In the genomic region with DNA sequence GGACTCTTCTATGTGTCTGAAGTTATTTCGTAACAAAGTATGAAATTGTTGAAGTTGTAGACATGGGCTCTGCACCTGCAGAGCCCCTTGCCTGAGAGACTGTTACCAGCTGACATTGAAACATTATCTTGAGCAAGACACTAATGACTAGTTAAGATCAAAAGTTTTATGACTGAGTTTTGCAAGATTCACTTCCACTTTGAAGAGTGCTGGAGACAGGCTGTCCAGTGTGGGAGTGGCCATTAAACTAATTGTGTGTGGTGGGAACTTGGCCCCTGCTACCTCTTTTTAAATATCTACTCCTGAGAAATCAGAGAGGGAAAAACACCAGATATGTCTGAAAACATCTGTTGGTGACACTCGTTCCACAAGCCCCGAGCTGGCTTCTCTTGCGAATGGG, we compare ENCODE assay signal across 25 mouse cellular contexts. TPM values are rescaled to one million over a fixed set of nuclear protein-coding genes. Genes with fewer than 3 reads are reported as not detected.
DNase-seq lines count a peak whose midpoint lies in the region; ATAC-seq and TF ChIP-seq lines count a peak whose summit lies in the region.
"Had no signal": no experiment of that assay in that cellular context is flagged by ENCODE, and none has a peak within 500 bp of the region (broad histone marks: within the 10 kb centered on the region; RNA-seq: fewer than 3 reads in every experiment).

No protein-coding gene starts in this region.

- no peaks in the 10 kb centered on the region for H3K27me3 ChIP-seq in liver, embryonic 16.5 days (ENCODE audit: control insufficient read depth, insufficient read depth, low read depth, low read length)
- H3K27me3 ChIP-seq in midbrain, embryonic 11.5 days (ENCODE audit: control insufficient read depth, insufficient read depth, low read length): no peaks in the 10 kb centered on the region
- no peaks in the 10 kb centered on the region for H3K27me3 ChIP-seq in thymus, adult 2 months (ENCODE audit: control insufficient read depth, insufficient read depth, low read length)

- no peak overlapping the region for H3K9ac ChIP-seq in liver, embryonic 16.5 days (ENCODE audit: low read depth, low read length)
- H3K9ac ChIP-seq in midbrain, embryonic 11.5 days (ENCODE audit: low read length): no peak overlapping the region
- H3K9ac ChIP-seq: embryonic facial prominence, embryonic 12.5 days; forebrain, embryonic 12.5 days; hindbrain, embryonic 15.5 days had no signal

- DNase-seq in liver: no peak
- DNase-seq in midbrain, embryonic 11.5 days (ENCODE audit: low spot score, missing footprints): no peak
- no peak for DNase-seq in thymus, adult 2 months
- DNase-seq: adrenal gland, adult 2 months; adrenal gland, postnatal 25 days; cerebellum, adult 11 months; cerebellum, adult 8-10 months; cerebellum, postnatal 14 days; gastrocnemius, postnatal 10 days; heart, adult 2 months had no signal

- no peaks in the 10 kb centered on the region for H3K4me1 ChIP-seq in liver, embryonic 16.5 days (ENCODE audit: control insufficient read depth, low read depth, low read length)
- H3K4me1 ChIP-seq in midbrain, embryonic 11.5 days (ENCODE audit: control insufficient read depth, insufficient read depth, low read length): no peaks in the 10 kb centered on the region
- H3K4me1 ChIP-seq in thymus, adult 2 months (replicated peaks; ENCODE audit: control insufficient read depth, insufficient read depth, low read length): peaks cover 3% of the 10 kb centered on the region
- H3K4me1 ChIP-seq: embryonic facial prominence, embryonic 12.5 days; hindbrain, embryonic 15.5 days had no signal

- no peak overlapping the region for H3K4me2 ChIP-seq in liver, embryonic 16.5 days (ENCODE audit: low read depth, low read length)
- H3K4me2 ChIP-seq in midbrain, embryonic 11.5 days: no peak overlapping the region
- H3K4me2 ChIP-seq: embryonic facial prominence, embryonic 12.5 days; forebrain, embryonic 12.5 days; heart, embryonic 11.5 days; hindbrain, embryonic 15.5 days had no signal

- TF ChIP-seq CTCF in thymus, adult 2 months (IDR thresholded peaks at IDR 0.05; ENCODE audit: borderline replicate concordance, control insufficient read depth, extremely low read depth, insufficient read depth, low read length, poor library complexity): no peak

- H3K4me3 ChIP-seq in liver, embryonic 16.5 days (ENCODE audit: low read depth, low read length): no peak overlapping the region
- H3K4me3 ChIP-seq in midbrain, embryonic 11.5 days (ENCODE audit: low read depth, low read length): no peak overlapping the region
- H3K4me3 ChIP-seq in thymus, adult 2 months (ENCODE audit: control insufficient read depth, insufficient read depth, low read length): no peak overlapping the region
- H3K4me3 ChIP-seq: embryonic facial prominence, embryonic 12.5 days; forebrain, embryonic 12.5 days; heart, adult 2 months; hindbrain, embryonic 15.5 days had no signal

- WGBS in liver, embryonic 16.5 days (ENCODE audit: insufficient replicate concordance): 57% methylated on average over 4 of the region's 4 CpGs
- 90% methylated on average over 4 of the region's 4 CpGs for WGBS in midbrain, embryonic 11.5 days
- WGBS in thymus, adult 2 months: 85% methylated on average over 4 of the region's 4 CpGs

- TF ChIP-seq POLR2A in thymus, adult 2 months (IDR thresholded peaks at IDR 0.05; ENCODE audit: control insufficient read depth, extremely low read depth, insufficient read depth, low read length, poor library complexity): no peak

- no peaks in the 10 kb centered on the region for H3K36me3 ChIP-seq in liver, embryonic 16.5 days (ENCODE audit: control insufficient read depth, insufficient read depth)
- H3K36me3 ChIP-seq in midbrain, embryonic 11.5 days (ENCODE audit: control insufficient read depth, insufficient read depth, low read length): no peaks in the 10 kb centered on the region
- no peaks in the 10 kb centered on the region for H3K36me3 ChIP-seq in thymus, adult 2 months (ENCODE audit: control insufficient read depth, insufficient read depth, low read length)
- H3K36me3 ChIP-seq: embryonic facial prominence, embryonic 12.5 days; forebrain, embryonic 12.5 days; hindbrain, embryonic 15.5 days had no signal

- H3K27ac ChIP-seq in liver, embryonic 16.5 days (ENCODE audit: low read length): peak overlapping the region; percentile 32; the same call in 1 of the 2 replicates
- H3K27ac ChIP-seq in midbrain, embryonic 11.5 days (ENCODE audit: low read depth, low read length): no peak overlapping the region
- H3K27ac ChIP-seq in thymus, adult 2 months (ENCODE audit: control insufficient read depth, insufficient read depth, low read length): no peak overlapping the region
- H3K27ac ChIP-seq: embryonic facial prominence, embryonic 12.5 days; forebrain, embryonic 12.5 days; heart, adult 2 months; hindbrain, embryonic 15.5 days had no signal

- no peak for ATAC-seq in liver, embryonic 16.5 days (ENCODE audit: low read depth)
- peak; percentile 76 for ATAC-seq in granulocyte monocyte progenitor cell, adult 5-6 weeks (replicated peaks; ENCODE audit: poor library complexity, severe bottlenecking)
- peak; percentile 74 for ATAC-seq in megakaryocyte progenitor cell, adult 5-6 weeks (replicated peaks; ENCODE audit: poor library complexity)
- ATAC-seq in midbrain, embryonic 11.5 days (ENCODE audit: low FRiP score): no peak
- ATAC-seq: forebrain, embryonic 16.5 days had no signal

- no peaks in the 10 kb centered on the region for H3K9me3 ChIP-seq in liver, embryonic 16.5 days (replicated peaks; ENCODE audit: control insufficient read depth, low read length)
- H3K9me3 ChIP-seq in midbrain, embryonic 11.5 days (ENCODE audit: control insufficient read depth, low read length): no peaks in the 10 kb centered on the region
- H3K9me3 ChIP-seq: embryonic facial prominence, embryonic 12.5 days; forebrain, embryonic 12.5 days; hindbrain, embryonic 15.5 days had no signal

RNA-seq across cellular contexts. Expression of a gene that starts 5.1 kb away (rescaled TPM):
- 0.25 and 0.48 TPM in 2 replicates for polyA plus RNA-seq in liver, embryonic 16.5 days (2015; fragmentation: Nextera tagmentation; extraction: Ambion mirVana)
- total RNA-seq in granulocyte monocyte progenitor cell, adult 5-6 weeks (2014; fragmentation: Nextera tagmentation): 2.5 TPM in 1 of 2 replicates, not detected in the other
- 0.26 TPM in 1 of 2 replicates, not detected in the other for total RNA-seq in granulocyte monocyte progenitor cell, adult 5-6 weeks (2017)
- total RNA-seq in megakaryocyte progenitor cell, adult 5-6 weeks (2015): 0.32 TPM in 1 of 2 replicates, not detected in the other
- 0.25 TPM in 1 of 2 replicates, not detected in the other for total RNA-seq in megakaryocyte progenitor cell, adult 5-6 weeks (2017)
- 0.74 and 0.94 TPM in 2 replicates for polyA plus RNA-seq in midbrain, embryonic 11.5 days (2014; fragmentation: Nextera tagmentation; extraction: Ambion mirVana)
- 7.8 and 15.2 TPM in 2 replicates for polyA plus RNA-seq in thymus, adult 2 months (2012; rRNA removed)

RNA-seq across cellular contexts. Expression of a gene that starts 42.4 kb away (rescaled TPM):
- 28.8 and 30.0 TPM in 2 replicates for polyA plus RNA-seq in liver, embryonic 16.5 days (2015; fragmentation: Nextera tagmentation; extraction: Ambion mirVana)
- 30.3 and 42.4 TPM in 2 replicates for total RNA-seq in granulocyte monocyte progenitor cell, adult 5-6 weeks (2014; fragmentation: Nextera tagmentation)
- total RNA-seq in granulocyte monocyte progenitor cell, adult 5-6 weeks (2017): 14.2 and 23.8 TPM in 2 replicates
- total RNA-seq in megakaryocyte progenitor cell, adult 5-6 weeks (2015): 35.0 and 48.5 TPM in 2 replicates
- total RNA-seq in megakaryocyte progenitor cell, adult 5-6 weeks (2017): 25.6 and 37.8 TPM in 2 replicates
- 59.3 and 63.0 TPM in 2 replicates for polyA plus RNA-seq in midbrain, embryonic 11.5 days (2014; fragmentation: Nextera tagmentation; extraction: Ambion mirVana)
- 21.0 and 23.8 TPM in 2 replicates for polyA plus RNA-seq in thymus, adult 2 months (2012; rRNA removed)

RNA-seq across cellular contexts. Expression of a gene that starts 44.6 kb away (rescaled TPM):
- not detected in 2 replicates for polyA plus RNA-seq in liver, embryonic 16.5 days (2015; fragmentation: Nextera tagmentation; extraction: Ambion mirVana)
- total RNA-seq in granulocyte monocyte progenitor cell, adult 5-6 weeks (2014; fragmentation: Nextera tagmentation): not detected in 2 replicates
- total RNA-seq in granulocyte monocyte progenitor cell, adult 5-6 weeks (2017): not detected in 2 replicates
- total RNA-seq in megakaryocyte progenitor cell, adult 5-6 weeks (2015): not detected in 2 replicates
- total RNA-seq in megakaryocyte progenitor cell, adult 5-6 weeks (2017): not detected in 2 replicates
- polyA plus RNA-seq in midbrain, embryonic 11.5 days (2014; fragmentation: Nextera tagmentation; extraction: Ambion mirVana): not detected in 2 replicates
- 0.11 TPM in 1 of 2 replicates, not detected in the other for polyA plus RNA-seq in thymus, adult 2 months (2012; rRNA removed)
- total RNA-seq: adrenal gland, adult 2 months; ES-E14; gastrocnemius, postnatal 10 days; gastrocnemius, postnatal 4 days; heart, adult 2 months; heart, postnatal 25 days had no signal
- polyA plus RNA-seq: adrenal gland, adult 2 months; cortical plate, adult 2 months; embryonic facial prominence, embryonic 12.5 days; forebrain, embryonic 12.5 days; forebrain, embryonic 16.5 days; frontal cortex, adult 2 months; heart, adult 2 months; heart, embryonic 11.5 days; heart, embryonic 16.5 days; hindbrain, embryonic 11.5 days; hindbrain, embryonic 15.5 days had no signal

RNA-seq across cellular contexts. Expression of a gene that starts 56.5 kb away (rescaled TPM):
- not detected in 2 replicates for polyA plus RNA-seq in liver, embryonic 16.5 days (2015; fragmentation: Nextera tagmentation; extraction: Ambion mirVana)
- total RNA-seq in granulocyte monocyte progenitor cell, adult 5-6 weeks (2014; fragmentation: Nextera tagmentation): not detected in 2 replicates
- not detected in 2 replicates for total RNA-seq in granulocyte monocyte progenitor cell, adult 5-6 weeks (2017)
- total RNA-seq in megakaryocyte progenitor cell, adult 5-6 weeks (2015): not detected in 2 replicates
- total RNA-seq in megakaryocyte progenitor cell, adult 5-6 weeks (2017): not detected in 2 replicates
- not detected in 2 replicates for polyA plus RNA-seq in midbrain, embryonic 11.5 days (2014; fragmentation: Nextera tagmentation; extraction: Ambion mirVana)
- polyA plus RNA-seq in thymus, adult 2 months (2012; rRNA removed): 0.05 TPM in 1 of 2 replicates, not detected in the other
- total RNA-seq: adrenal gland, adult 2 months; adrenal gland, postnatal 25 days; gastrocnemius, postnatal 10 days; gastrocnemius, postnatal 4 days; heart, adult 2 months; heart, postnatal 25 days had no signal
- polyA plus RNA-seq: adrenal gland, adult 2 months; cortical plate, adult 2 months; embryonic facial prominence, embryonic 12.5 days; forebrain, embryonic 12.5 days; forebrain, embryonic 16.5 days; frontal cortex, adult 2 months; heart, adult 2 months; heart, embryonic 11.5 days; heart, embryonic 16.5 days; hindbrain, embryonic 11.5 days; hindbrain, embryonic 15.5 days had no signal

Comparison
In these comparisons a context has a peak if more than half of its experiments do, and no peak if none do; other contexts are left out.
1. ATAC-seq: peak in granulocyte monocyte progenitor cell, adult 5-6 weeks (single experiment) and megakaryocyte progenitor cell, adult 5-6 weeks (single experiment); none in liver, embryonic 16.5 days (single experiment) and midbrain, embryonic 11.5 days (single experiment).